Mouse (Mus musculus) hindbrain, embryonic 14.5 days (tissue): ENCODE measurements around the gene Alg3. TPM values are rescaled to one million over a fixed set of nuclear protein-coding genes. Genes with fewer than 3 reads are reported as not detected.

Experiments
- ATAC-seq: fragments of 200-750 bp; cut with Nextera tagmentation; 2 replicates; pipeline ENCODE4 v1.8.0; 2017; ENCODE audit warnings: moderate number of reproducible peaks, mild to moderate bottlenecking, moderate TSS enrichment, moderate library complexity; ENCODE audit not compliant: low FRiP score
- DNase-seq: peaks from one replicate; pipeline ENCODE4 v3.0.0-alpha.2; 2015; ENCODE audit warnings: low spot score
- H3K27ac ChIP-seq: fragments of 300-500 bp; sonication (generic); 2 replicates; pipeline ENCODE4 v1.5.1; 2014; ENCODE audit warnings: mild to moderate bottlenecking, moderate library complexity
- H3K27me3 ChIP-seq: fragments of 300-500 bp; sonication (generic); 2 replicates; pipeline ENCODE4 v1.6.1; 2014; ENCODE audit warnings: mild to moderate bottlenecking, low read length, mixed read lengths; ENCODE audit not compliant: control insufficient read depth, insufficient read depth
- H3K36me3 ChIP-seq: fragments of 300-500 bp; sonication (generic); replicated peaks from 2 replicates; pipeline ENCODE4 v1.6.1; 2014; ENCODE audit not compliant: control insufficient read depth, insufficient read depth
- H3K4me1 ChIP-seq: fragments of 300-500 bp; sonication (generic); replicated peaks from 2 replicates; pipeline ENCODE4 v1.6.1; 2014; ENCODE audit warnings: antibody characterized with exemption, low read length, mixed read lengths; ENCODE audit not compliant: control insufficient read depth, insufficient read depth
- H3K4me2 ChIP-seq: fragments of 300-500 bp; sonication (generic); replicated peaks from 2 replicates; pipeline ENCODE4 v1.6.1; 2014; ENCODE audit warnings: mild to moderate bottlenecking, moderate library complexity
- H3K4me3 ChIP-seq: fragments of 300-500 bp; sonication (generic); replicated peaks from 2 replicates; pipeline ENCODE4 v1.5.1; 2014; ENCODE audit warnings: mild to moderate bottlenecking, low read length
- H3K9ac ChIP-seq: fragments of 300-500 bp; sonication (generic); 2 replicates; pipeline ENCODE4 v1.6.1; 2014
- H3K9me3 ChIP-seq: fragments of 300-500 bp; sonication (generic); 2 replicates; pipeline ENCODE4 v1.6.1; 2016; ENCODE audit warnings: low read length; ENCODE audit not compliant: control insufficient read depth
- WGBS: fragments of 180-500 bp; shearing (Covaris S2); extraction: QIAGEN DNeasy Blood & Tissue Kit; methylation state at CpG from one replicate; pipeline ENCODE4 v1.1.7; 2014; 5-methylcytosine and 5-hydroxymethylcytosine counted together
- polyA plus RNA-seq: library from polyadenylated mRNA; unstranded; fragments of >200 nt; fragmentation: Nextera tagmentation; extraction: Ambion mirVana; gene quantifications from 2 replicates; pipeline ENCODE4 v1.2.1, GENCODE M21; 2014

Gene Alg3
- polyA plus RNA-seq, 1 experiment from 2014 or later: 45.3 TPM

GRCm38 (mm10) chr16:20610501-20611356 is 806 bp downstream of the Alg3 start:
- peaks cover 30% of the 10 kb centered on the region for H3K36me3 ChIP-seq
- H3K4me2 ChIP-seq: peak overlapping the region; percentile 91
- DNase-seq: peak; percentile 89
- WGBS: under 1% methylated on average over 28 of the region's 28 CpGs
- ATAC-seq: peak; percentile 68
- peak overlapping the region; percentile 80 for H3K4me3 ChIP-seq
- H3K27ac ChIP-seq: peak overlapping the region; percentile 89
- peaks cover 14% of the 10 kb centered on the region for H3K4me1 ChIP-seq
- no peaks in the 10 kb centered on the region for H3K9me3 ChIP-seq
- no peaks in the 10 kb centered on the region for H3K27me3 ChIP-seq
- peak overlapping the region; percentile 93 for H3K9ac ChIP-seq

GRCm38 (mm10) chr16:20604705-20605104 is 6.8 kb downstream of the Alg3 start:
- WGBS: 57% methylated on average over 9 of the region's 9 CpGs
- ATAC-seq: no peak; the same call in 1 of the 2 replicates

GRCm38 (mm10) chr16:20600511-20600910 is 11.0 kb downstream of the Alg3 start:
- ATAC-seq: no peak
- 63% methylated on average over 5 of the region's 5 CpGs for whole genome bisulfite sequencing
- Histone ChIP-seq H3K27ac (no peak overlapping the region), H3K4me2 (no peak overlapping the region), H3K27me3 (peaks cover 4% of the 10 kb centered on the region; the same call in 1 of the 2 replicates), H3K4me1 (no peaks in the 10 kb centered on the region), H3K9me3 (no peaks in the 10 kb centered on the region), H3K9ac (no peak overlapping the region), H3K36me3 (peaks cover 21% of the 10 kb centered on the region), H3K4me3 (no peak overlapping the region)
- DNase-seq: no peak

More at GRCm38 (mm10) chr16:20604705-20605104, 6.8 kb downstream of the Alg3 start:
- H3K27me3 ChIP-seq: no peaks in the 10 kb centered on the region
- H3K4me3 ChIP-seq: no peak overlapping the region
- H3K4me1 ChIP-seq: peaks cover 3% of the 10 kb centered on the region
- H3K27ac ChIP-seq: no peak overlapping the region
- no peaks in the 10 kb centered on the region for H3K9me3 ChIP-seq
- DNase-seq: no peak
- no peak overlapping the region for H3K9ac ChIP-seq
- H3K36me3 ChIP-seq: peaks cover 48% of the 10 kb centered on the region
- no peak overlapping the region for H3K4me2 ChIP-seq

GRCm38 (mm10) chr16:20596687-20597441 is 14.7 kb downstream of the Alg3 start:
- DNase-seq (no peak), ATAC-seq (no peak)
- WGBS: 81% methylated on average over 7 of the region's 7 CpGs
- Histone ChIP-seq H3K27me3 (peaks cover 29% of the 10 kb centered on the region), H3K4me2 (no peak overlapping the region), H3K9ac (no peak overlapping the region), H3K9me3 (no peaks in the 10 kb centered on the region), H3K4me1 (no peaks in the 10 kb centered on the region), H3K4me3 (no peak overlapping the region), H3K27ac (no peak overlapping the region), H3K36me3 (no peaks in the 10 kb centered on the region)

GRCm38 (mm10) chr16:20595737-20596136 is 15.8 kb downstream of the Alg3 start:
- Histone ChIP-seq H3K4me2 (no peak overlapping the region), H3K4me1 (peaks cover 4% of the 10 kb centered on the region; the same call in 1 of the 2 replicates), H3K27ac (no peak overlapping the region), H3K9me3 (no peaks in the 10 kb centered on the region), H3K9ac (no peak overlapping the region), H3K36me3 (no peaks in the 10 kb centered on the region), H3K27me3 (peaks cover 40% of the 10 kb centered on the region), H3K4me3 (no peak overlapping the region)
- ATAC-seq: no peak
- 83% methylated on average over 4 of the region's 4 CpGs for WGBS
- no peak for DNase-seq

GRCm38 (mm10) chr16:20595060-20595673 is 16.4 kb downstream of the Alg3 start:
- DNase-seq: no peak
- ATAC-seq: no peak
- Histone ChIP-seq H3K4me3 (no peak overlapping the region), H3K36me3 (no peaks in the 10 kb centered on the region), H3K9me3 (no peaks in the 10 kb centered on the region), H3K4me2 (no peak overlapping the region), H3K27me3 (peaks cover 46% of the 10 kb centered on the region), H3K27ac (no peak overlapping the region), H3K9ac (no peak overlapping the region), H3K4me1 (peaks cover 8% of the 10 kb centered on the region; the same call in 1 of the 2 replicates)
- WGBS: 89% methylated on average over 7 of the region's 7 CpGs

GRCm38 (mm10) chr16:20591076-20591705 is 20.3 kb downstream of the Alg3 start:
- Histone ChIP-seq H3K36me3 (no peaks in the 10 kb centered on the region), H3K9ac (peak overlapping the region; percentile 59; the same call in 1 of the 2 replicates), H3K4me3 (peak overlapping the region; percentile 51), H3K27ac (no peak overlapping the region), H3K4me1 (peaks cover 16% of the 10 kb centered on the region; the same call in 1 of the 2 replicates), H3K4me2 (peak overlapping the region; percentile 82), H3K9me3 (no peaks in the 10 kb centered on the region), H3K27me3 (peaks cover 66% of the 10 kb centered on the region)
- no peak for DNase-seq
- ATAC-seq: no peak
- WGBS: 5% methylated on average over 47 of the region's 48 CpGs

- Histone ChIP-seq H3K27me3 (peaks cover 63% of the 10 kb centered on the region), H3K36me3 (no peaks in the 10 kb centered on the region), H3K4me3 (peak overlapping the region; percentile 51), H3K4me1 (peaks cover 16% of the 10 kb centered on the region; the same call in 1 of the 2 replicates), H3K4me2 (peak overlapping the region; percentile 82), H3K9ac (peak overlapping the region; percentile 59), H3K9me3 (no peaks in the 10 kb centered on the region), H3K27ac (no peak overlapping the region)
- 0 out of 2 replicates have a peak, but pooled peaks have one; percentile 4 for ATAC-seq
- 3% methylated on average over 17 of the region's 17 CpGs for WGBS
- DNase-seq: no peak
Observed at GRCm38 (mm10) chr16:20590680-20591038, 20.9 kb downstream of the Alg3 start.
